Mouse (Mus musculus): ENCODE results near the gene Cfap161.

The Cfap161 gene

DNA sequence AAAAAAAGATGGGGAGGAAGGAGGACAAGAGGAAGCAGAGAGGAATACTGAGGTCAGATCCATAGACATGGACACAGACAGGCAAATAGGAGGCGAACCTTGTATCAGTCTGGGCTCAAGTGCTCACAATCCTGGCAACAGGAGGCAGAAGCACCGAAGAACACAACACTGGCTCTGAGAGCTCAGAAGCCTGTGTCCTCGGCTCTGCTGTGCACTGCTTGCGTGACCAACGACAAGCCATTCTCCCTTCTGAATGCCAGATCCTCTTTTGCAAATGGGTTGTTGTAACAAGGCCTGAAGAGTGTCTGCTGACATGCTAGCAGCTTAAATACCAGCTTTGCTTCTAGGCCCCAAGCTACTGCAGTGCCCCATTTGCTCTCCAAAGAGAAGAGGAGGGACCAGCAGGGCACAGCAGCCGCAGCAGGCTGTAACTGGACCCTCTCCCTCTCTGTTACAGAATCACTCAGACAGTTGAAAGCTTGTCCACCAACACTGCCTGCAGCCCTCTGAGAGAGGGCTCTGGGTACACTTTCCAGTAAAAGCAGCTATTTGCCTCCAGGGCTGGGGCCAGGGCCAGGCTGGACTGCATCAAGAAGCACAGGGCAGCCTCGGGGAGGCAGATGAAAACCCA is 54.9 kb downstream of the Cfap161 start:
- DNase-seq (ENCODE audit: low spot score), result no peak

DNA sequence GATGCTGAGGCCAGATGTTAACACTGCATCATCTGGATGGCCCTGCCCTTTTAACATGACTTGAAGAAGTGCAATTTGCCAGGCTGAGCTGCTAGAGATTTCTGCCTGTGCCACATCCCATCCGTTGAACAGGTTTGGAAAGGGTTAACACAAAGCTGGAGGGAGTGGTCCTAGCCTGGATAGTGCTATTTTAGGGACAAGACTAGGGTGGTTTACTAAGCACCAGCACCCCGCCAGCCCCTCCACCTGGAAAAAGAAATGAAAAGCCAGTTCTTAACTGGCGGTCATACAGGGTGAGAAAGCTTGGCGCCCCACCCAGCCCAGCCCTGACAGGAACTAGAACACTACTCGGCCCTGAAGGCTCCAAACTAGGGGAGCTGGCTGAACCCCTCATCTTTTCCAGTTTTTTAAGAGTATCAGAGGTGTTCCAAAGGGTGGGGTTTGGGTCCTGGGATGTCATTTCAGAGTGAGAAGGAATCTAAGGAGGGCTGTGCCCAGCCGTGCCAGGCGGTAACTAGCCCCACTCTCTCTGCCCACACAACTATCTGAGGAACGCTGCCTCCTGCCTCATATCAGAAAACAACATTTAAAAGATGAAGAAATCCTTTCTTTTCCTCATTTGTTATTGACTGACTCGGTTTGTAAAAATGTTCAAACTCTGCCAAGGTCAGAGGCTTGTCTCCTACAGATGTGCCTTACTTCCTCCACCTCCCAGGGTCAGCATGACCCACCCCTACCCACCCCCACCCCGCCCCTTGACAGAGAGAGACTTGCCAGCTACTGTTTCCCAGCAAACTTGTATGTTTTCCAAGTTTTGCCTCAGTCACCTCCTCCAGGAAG is 55.8 kb downstream of the Cfap161 start:
- DNase-seq (ENCODE audit: low spot score), result no peak

DNA sequence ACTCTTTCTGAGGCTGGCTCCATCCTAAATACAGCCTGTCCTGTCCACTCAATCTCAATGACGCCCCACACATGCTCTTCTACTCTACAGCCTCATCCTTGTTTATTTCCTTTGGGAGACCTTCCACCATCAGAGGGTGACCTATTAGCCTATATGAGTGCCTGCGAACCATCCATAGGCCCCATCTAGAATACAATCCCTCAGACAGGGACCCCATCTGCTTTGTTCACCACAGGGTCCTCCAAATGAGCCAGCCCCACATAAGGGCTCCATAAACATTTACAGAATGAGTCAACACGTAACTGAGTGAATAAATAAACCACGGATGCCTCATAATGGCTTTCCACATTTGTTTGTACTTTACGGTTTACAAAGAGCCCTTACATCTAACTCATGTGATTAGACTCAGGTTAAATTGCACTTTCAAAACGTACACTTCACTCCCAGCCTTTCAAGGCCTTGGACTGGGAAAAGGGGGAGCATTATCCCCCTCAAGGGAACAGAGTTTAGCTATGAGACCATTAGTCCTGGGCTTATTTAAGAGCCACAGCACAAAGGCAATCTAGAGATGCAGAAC is 56.7 kb downstream of the Cfap161 start:
- DNase-seq (ENCODE audit: low spot score), result no peak

DNA sequence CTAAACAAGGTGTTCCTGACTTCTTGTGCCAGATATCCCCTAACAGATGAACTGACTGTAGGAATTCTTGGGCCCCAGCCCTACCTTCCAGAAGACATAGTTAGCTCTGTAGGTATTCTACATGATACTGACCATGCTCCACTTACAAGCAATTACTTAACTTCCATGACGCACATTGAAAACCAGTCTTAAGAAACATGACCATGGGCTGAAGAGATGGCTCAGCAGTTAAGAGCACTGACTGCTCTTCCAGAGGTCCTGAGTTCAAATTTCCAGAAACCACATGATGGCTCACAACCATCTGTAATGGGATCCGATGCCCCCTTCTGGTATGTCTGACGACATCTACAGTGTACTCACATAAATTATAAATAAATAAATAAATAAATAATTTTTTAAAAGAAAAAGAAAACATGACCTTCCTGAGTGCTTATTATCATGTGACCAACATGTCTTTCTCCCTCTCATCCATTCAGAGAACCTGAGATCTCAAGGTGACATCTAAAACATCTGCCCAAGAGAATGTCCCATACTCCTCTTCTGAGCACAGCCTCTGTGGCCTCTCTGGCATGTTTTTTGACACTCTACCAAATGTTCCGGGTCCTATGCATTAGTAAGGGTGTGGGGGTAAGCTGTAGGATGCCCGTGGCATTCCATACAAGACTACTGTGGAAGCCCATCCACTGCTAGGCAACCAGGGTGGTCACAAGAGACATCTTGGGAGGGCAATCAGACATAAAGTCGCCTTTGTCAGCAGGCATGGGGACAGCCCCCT is 58.2 kb downstream of the Cfap161 start:
- no peak for DNase-seq (ENCODE audit: low spot score)

- no peak for DNase-seq (ENCODE audit: low spot score)
These were observed 59.4 kb downstream of the Cfap161 start for GRCm38 (mm10) chr7:83735108-83735781.

DNA sequence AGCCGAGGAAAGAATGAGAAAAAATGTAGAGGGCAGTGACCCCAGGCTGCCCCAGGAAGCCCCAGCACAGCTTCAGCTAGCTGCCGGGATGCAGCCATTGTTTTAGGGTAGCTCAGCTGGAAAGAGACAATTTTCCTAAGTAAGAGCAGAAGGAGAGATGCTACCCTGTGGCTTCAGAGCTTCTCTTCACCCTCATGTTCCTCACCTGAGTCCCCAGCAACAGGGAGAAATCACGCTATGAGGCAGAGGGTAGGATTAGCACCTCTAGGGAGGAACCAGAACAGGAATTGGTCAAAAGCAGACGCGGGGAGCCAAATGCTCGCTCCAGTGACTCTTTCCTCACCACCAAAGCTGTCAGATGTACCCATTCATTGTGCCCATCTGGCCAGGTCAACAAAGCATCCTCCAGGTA is 60.0 kb downstream of the Cfap161 start:
- DNase-seq (ENCODE audit: low spot score), result no peak

DNA sequence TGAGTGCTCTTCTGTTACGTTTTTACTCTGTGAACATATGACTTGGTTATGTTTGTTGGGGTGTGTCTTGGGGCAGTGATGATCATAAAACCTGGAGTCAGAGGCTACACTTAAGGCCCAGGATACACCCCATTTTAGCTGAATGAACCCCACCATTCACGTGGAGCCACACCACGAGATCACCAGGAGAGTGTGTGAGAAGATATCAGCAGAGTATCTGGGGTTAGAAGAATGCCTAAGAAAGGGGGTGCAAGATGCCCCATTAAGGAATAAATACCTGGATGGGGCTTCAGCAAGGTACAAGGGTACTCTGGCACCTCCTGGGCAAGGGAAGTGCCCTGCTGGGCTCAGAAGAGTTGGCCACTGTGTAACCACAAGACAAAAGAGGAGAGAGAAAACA is 60.4 kb downstream of the Cfap161 start:
- DNase-seq (ENCODE audit: low spot score), result no peak

GRCm38 (mm10) chr7:83732781-83733180 is 61.9 kb downstream of the Cfap161 start:
- no peak for DNase-seq (ENCODE audit: low spot score)

- no peak for DNase-seq (ENCODE audit: low spot score)
These were observed 62.6 kb downstream of the Cfap161 start for GRCm38 (mm10) chr7:83731961-83732666.

- no peak for DNase-seq (ENCODE audit: low spot score)
These were observed 63.4 kb downstream of the Cfap161 start for GRCm38 (mm10) chr7:83731297-83731696.

DNA sequence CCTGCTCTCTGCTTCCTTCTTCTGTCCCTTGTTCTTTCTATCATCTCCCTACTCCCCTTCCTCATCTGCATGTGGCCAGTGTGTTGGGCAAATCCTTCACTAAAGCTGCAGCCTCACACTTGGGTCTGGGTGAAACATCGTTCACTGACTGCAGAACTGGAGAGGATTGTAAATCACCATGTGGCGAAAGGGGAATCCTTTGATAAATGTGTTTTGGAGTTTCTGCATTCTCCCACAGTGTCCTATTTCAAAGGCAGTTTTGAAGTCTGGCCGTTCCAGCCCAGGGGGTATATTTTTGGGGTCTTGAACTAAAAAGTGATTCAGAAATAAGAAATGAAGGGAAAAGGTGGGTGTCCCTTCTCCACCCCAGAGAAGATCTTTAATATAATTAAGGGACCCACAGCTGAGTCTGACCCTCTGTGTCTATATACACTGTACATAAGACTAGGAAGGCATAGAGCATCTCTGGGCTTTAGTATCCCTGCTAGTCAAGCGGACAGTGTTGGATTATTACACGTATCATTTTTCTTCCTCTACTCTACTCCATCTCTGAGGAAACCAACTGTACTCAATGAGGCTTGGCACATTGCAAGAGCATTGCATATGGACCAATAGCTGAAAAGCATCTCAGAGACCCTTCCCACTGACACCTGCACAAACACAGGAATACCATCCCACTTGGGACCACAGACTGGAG is 67.6 kb downstream of the Cfap161 start:
- no peak for DNase-seq (ENCODE audit: low spot score)

GRCm38 (mm10) chr7:83725801-83726200 is 68.9 kb downstream of the Cfap161 start:
- DNase-seq (ENCODE audit: low spot score), result no peak

DNA sequence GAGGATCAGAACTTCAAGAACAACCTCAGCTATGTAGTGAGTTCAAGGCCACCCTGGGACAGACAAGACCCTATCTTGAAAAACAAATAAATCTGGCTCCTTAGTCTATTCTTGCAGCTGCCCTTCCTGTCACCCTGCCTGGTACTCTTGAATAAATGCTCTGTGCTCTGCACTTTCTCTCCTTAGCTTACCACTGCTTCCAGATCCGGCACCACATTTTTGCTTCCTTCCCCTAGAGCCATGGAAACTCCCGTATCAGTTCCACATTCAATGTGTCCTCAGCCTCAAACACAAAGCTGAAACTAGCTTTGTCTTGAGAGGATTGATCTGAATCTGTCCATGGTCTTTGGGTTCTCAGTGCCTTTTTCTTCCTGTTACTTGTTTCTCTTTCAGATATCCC is 70.1 kb downstream of the Cfap161 start:
- no peak for DNase-seq (ENCODE audit: low spot score)

Data from yolk sac, embryonic 10.5 days (tissue).